Mouse (Mus musculus): ENCODE measurements around the gene Mrpl44. TPM values are rescaled to one million over a fixed set of nuclear protein-coding genes. Genes with fewer than 3 reads are reported as not detected.

Gene Mrpl44
- polyA plus RNA-seq, 1 experiment = 15.1 TPM

DNA sequence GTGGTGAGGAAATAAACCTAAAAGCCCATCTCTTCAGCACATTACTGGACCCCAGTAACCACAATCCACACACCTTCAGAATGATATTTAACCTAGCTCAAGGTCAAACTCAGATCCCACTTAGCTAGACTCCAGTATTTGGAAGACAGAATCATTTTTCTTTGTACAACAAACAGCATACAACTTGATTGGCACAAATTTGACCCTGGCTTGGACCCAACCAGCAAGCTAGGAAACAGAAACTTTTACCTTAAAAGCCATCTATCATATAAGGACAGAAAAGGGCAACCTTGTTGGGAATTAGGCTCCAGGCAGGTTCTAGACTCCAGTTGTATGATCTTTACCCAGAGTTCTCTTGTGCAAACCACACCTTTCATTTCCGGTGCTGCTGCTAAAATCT is 32.4 kb upstream of the Mrpl44 start:
- H3K36me3 ChIP-seq (ENCODE audit: control insufficient read depth, insufficient read depth, low read length) = no peaks in the 10 kb centered on the region
- DNase-seq = no peak
- TF ChIP-seq POLR2A (IDR thresholded peaks at IDR 0.05; ENCODE audit: control insufficient read depth, extremely low read depth, insufficient read depth, low read length, poor library complexity) = no peak
- no peak for TF ChIP-seq CTCF (IDR thresholded peaks at IDR 0.05; ENCODE audit: borderline replicate concordance, control insufficient read depth, extremely low read depth, insufficient read depth, low read length, poor library complexity)
- 89% methylated on average over 1 of the region's 1 CpGs for WGBS
- no peak overlapping the region for H3K4me3 ChIP-seq (ENCODE audit: control insufficient read depth, insufficient read depth, low read length)
- no peaks in the 10 kb centered on the region; the same call in 1 of the 2 replicates for H3K4me1 ChIP-seq (replicated peaks; ENCODE audit: control insufficient read depth, insufficient read depth, low read length)
- no peak overlapping the region for H3K27ac ChIP-seq (ENCODE audit: control insufficient read depth, insufficient read depth, low read length)
- no peaks in the 10 kb centered on the region for H3K27me3 ChIP-seq (ENCODE audit: control insufficient read depth, insufficient read depth, low read length)

DNA sequence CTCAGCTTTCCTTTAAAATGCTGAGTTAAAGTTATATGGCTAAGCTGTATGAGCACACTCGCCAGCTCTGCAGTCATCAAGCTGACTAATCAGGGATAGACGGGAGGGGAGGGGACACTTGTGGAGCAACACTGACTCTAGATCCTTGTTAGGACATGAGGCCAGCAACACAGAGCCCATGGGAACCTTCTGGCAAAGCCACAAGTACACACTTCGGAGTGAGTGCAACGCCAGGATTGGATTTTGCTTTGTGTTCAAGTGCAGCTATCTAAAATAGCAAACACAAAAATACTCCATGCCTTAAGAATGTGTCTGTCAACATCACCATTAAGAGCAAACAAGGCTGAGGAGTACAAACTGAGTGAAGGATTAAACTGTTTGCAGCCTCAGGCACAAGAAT is 29.8 kb upstream of the Mrpl44 start:
- Histone ChIP-seq H3K4me3 (ENCODE audit: control insufficient read depth, insufficient read depth, low read length) (no peak overlapping the region), H3K27me3 (ENCODE audit: control insufficient read depth, insufficient read depth, low read length) (no peaks in the 10 kb centered on the region), H3K36me3 (ENCODE audit: control insufficient read depth, insufficient read depth, low read length) (no peaks in the 10 kb centered on the region), H3K4me1 (replicated peaks; ENCODE audit: control insufficient read depth, insufficient read depth, low read length) (peaks cover under 1% of the 10 kb centered on the region), H3K27ac (ENCODE audit: control insufficient read depth, insufficient read depth, low read length) (no peak overlapping the region)
- TF ChIP-seq CTCF (IDR thresholded peaks at IDR 0.05; ENCODE audit: borderline replicate concordance, control insufficient read depth, extremely low read depth, insufficient read depth, low read length, poor library complexity) = no peak
- no peak for TF ChIP-seq POLR2A (IDR thresholded peaks at IDR 0.05; ENCODE audit: control insufficient read depth, extremely low read depth, insufficient read depth, low read length, poor library complexity)
- no peak for DNase-seq
- 92% methylated on average over 4 of the region's 4 CpGs for WGBS

DNA sequence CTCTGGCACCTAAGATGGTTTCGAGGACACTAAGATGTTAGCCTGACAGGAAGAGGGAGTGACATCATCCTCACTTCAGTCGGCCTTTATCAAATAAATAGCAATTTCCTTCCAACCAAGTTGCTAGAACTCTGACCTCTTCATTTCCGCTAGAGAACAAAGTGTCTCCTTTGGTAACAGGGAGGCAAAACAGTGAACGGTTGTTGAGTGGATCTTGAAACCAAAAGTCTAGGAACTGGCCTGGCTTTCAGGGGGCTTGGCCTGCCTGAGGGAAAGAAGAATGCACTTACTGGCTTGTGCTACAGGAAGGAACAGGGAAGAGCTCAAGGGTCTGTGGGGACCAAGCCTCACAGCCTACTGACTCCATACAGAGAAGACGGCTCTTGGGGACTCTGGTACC is 24.6 kb upstream of the Mrpl44 start:
- 37% methylated on average over 5 of the region's 5 CpGs for WGBS
- H3K27me3 ChIP-seq (ENCODE audit: control insufficient read depth, insufficient read depth, low read length) = no peaks in the 10 kb centered on the region
- H3K36me3 ChIP-seq (ENCODE audit: control insufficient read depth, insufficient read depth, low read length) = no peaks in the 10 kb centered on the region
- peak overlapping the region; percentile 46; the same call in 1 of the 2 replicates for H3K27ac ChIP-seq (ENCODE audit: control insufficient read depth, insufficient read depth, low read length)
- TF ChIP-seq POLR2A (IDR thresholded peaks at IDR 0.05; ENCODE audit: control insufficient read depth, extremely low read depth, insufficient read depth, low read length, poor library complexity) = no peak
- no peak for TF ChIP-seq CTCF (IDR thresholded peaks at IDR 0.05; ENCODE audit: borderline replicate concordance, control insufficient read depth, extremely low read depth, insufficient read depth, low read length, poor library complexity)
- H3K4me3 ChIP-seq (ENCODE audit: control insufficient read depth, insufficient read depth, low read length) = no peak overlapping the region
- no peak for DNase-seq
- H3K4me1 ChIP-seq (replicated peaks; ENCODE audit: control insufficient read depth, insufficient read depth, low read length) = peaks cover 11% of the 10 kb centered on the region

DNA sequence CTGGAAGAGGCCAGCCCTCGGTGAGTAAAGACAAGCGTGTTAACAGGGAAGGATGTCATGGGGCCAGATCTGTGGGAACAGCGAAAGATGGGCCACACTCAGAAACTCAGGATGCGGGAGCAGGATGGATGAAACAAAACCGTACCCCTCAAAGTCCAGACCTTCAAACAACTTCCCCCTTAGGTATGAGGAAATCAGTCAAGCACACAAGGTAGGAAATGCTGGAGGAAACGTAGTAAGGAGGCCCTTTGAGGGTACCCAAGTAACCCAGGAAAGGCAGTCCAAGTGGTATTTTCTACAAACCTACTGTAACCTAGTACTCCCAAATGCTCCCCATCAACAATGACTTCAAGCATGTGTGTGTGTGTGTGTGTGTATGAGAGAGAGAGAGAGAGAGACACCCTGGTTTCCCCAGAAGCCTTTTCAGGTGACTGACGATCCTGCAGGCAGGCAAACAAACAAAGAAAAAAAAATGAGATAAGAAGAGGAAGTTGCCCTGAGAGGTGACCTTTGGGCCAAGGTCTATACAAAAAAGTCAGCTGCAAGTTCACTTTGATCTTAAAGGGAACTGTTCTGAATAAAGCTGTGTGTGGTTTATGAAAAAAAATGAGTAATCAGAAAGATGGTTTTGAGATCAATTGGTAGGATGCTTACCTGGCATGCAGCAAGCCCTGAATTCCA is 23.7 kb upstream of the Mrpl44 start:
- 47% methylated on average over 7 of the region's 7 CpGs for WGBS
- Histone ChIP-seq H3K36me3 (ENCODE audit: control insufficient read depth, insufficient read depth, low read length) (no peaks in the 10 kb centered on the region), H3K4me3 (ENCODE audit: control insufficient read depth, insufficient read depth, low read length) (no peak overlapping the region), H3K4me1 (replicated peaks; ENCODE audit: control insufficient read depth, insufficient read depth, low read length) (peaks cover 11% of the 10 kb centered on the region), H3K27ac (ENCODE audit: control insufficient read depth, insufficient read depth, low read length) (peak overlapping the region; percentile 38; the same call in 1 of the 2 replicates), H3K27me3 (ENCODE audit: control insufficient read depth, insufficient read depth, low read length) (no peaks in the 10 kb centered on the region)
- no peak for TF ChIP-seq POLR2A (IDR thresholded peaks at IDR 0.05; ENCODE audit: control insufficient read depth, extremely low read depth, insufficient read depth, low read length, poor library complexity)
- TF ChIP-seq CTCF (IDR thresholded peaks at IDR 0.05; ENCODE audit: borderline replicate concordance, control insufficient read depth, extremely low read depth, insufficient read depth, low read length, poor library complexity) = no peak
- DNase-seq = no peak

DNA sequence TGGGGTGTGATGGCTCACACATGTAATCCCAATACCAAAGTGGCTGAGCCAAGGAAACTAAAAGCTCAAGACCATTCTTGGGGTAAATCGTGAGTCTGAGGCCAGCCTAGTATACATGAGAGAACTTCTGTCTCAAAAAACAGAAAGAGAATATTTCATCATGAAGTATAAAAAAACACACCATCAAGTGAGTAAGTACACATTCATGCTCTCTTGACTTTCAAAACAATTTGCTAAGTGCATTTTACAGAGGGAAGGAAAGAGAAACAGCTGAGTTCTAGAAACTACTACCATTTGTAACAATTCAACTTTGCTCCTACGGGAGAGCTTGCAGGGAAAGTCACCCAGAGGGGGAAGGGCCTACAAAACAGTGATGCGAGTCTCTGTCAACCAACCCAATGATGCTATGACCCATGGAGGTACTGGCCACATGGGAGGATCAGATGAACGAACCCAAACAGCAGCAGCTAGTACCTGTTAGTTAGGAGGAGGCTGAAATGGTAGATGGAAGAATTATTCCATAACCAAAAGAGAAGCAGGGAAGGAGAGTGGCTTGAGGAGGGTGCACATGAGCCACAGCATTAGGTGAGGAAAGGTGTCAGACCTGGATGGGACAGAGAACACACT is 23.0 kb upstream of the Mrpl44 start:
- no peak overlapping the region for H3K4me3 ChIP-seq (ENCODE audit: control insufficient read depth, insufficient read depth, low read length)
- no peak overlapping the region for H3K27ac ChIP-seq (ENCODE audit: control insufficient read depth, insufficient read depth, low read length)
- TF ChIP-seq CTCF (IDR thresholded peaks at IDR 0.05; ENCODE audit: borderline replicate concordance, control insufficient read depth, extremely low read depth, insufficient read depth, low read length, poor library complexity) = no peak
- no peak for TF ChIP-seq POLR2A (IDR thresholded peaks at IDR 0.05; ENCODE audit: control insufficient read depth, extremely low read depth, insufficient read depth, low read length, poor library complexity)
- no peak for DNase-seq
- WGBS = 79% methylated on average over 4 of the region's 4 CpGs
- no peaks in the 10 kb centered on the region for H3K36me3 ChIP-seq (ENCODE audit: control insufficient read depth, insufficient read depth, low read length)
- H3K4me1 ChIP-seq (replicated peaks; ENCODE audit: control insufficient read depth, insufficient read depth, low read length) = peaks cover 11% of the 10 kb centered on the region
- H3K27me3 ChIP-seq (ENCODE audit: control insufficient read depth, insufficient read depth, low read length) = no peaks in the 10 kb centered on the region

DNA sequence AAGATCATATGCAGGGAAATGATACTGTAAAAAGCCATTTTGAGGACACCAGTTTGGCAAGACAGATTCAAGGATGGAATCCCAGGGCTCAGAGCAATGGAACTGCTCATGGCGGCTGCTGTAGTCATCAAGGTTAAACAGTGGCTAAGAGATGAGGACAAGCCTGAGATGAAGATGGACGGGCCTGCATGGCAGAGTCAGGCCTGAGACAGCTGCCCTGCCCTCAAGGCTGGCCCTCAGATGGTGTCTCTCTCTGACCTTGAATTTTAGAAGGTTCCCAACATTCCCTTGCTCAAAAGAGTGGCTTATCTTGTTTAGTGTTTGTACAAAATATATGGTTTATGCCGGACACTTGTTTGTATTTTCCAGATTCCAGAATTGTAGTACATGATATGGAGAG is 22.4 kb upstream of the Mrpl44 start:
- Histone ChIP-seq H3K4me1 (replicated peaks; ENCODE audit: control insufficient read depth, insufficient read depth, low read length) (peaks cover 11% of the 10 kb centered on the region), H3K27ac (ENCODE audit: control insufficient read depth, insufficient read depth, low read length) (no peak overlapping the region), H3K4me3 (ENCODE audit: control insufficient read depth, insufficient read depth, low read length) (no peak overlapping the region), H3K27me3 (ENCODE audit: control insufficient read depth, insufficient read depth, low read length) (no peaks in the 10 kb centered on the region), H3K36me3 (ENCODE audit: control insufficient read depth, insufficient read depth, low read length) (no peaks in the 10 kb centered on the region)
- TF ChIP-seq POLR2A (IDR thresholded peaks at IDR 0.05; ENCODE audit: control insufficient read depth, extremely low read depth, insufficient read depth, low read length, poor library complexity) = no peak
- no peak for TF ChIP-seq CTCF (IDR thresholded peaks at IDR 0.05; ENCODE audit: borderline replicate concordance, control insufficient read depth, extremely low read depth, insufficient read depth, low read length, poor library complexity)
- WGBS = 96% methylated on average over 3 of the region's 3 CpGs
- no peak for DNase-seq
